Mouse (Mus musculus): ENCODE data around the gene Togaram1.

Gene Togaram1

DNA sequence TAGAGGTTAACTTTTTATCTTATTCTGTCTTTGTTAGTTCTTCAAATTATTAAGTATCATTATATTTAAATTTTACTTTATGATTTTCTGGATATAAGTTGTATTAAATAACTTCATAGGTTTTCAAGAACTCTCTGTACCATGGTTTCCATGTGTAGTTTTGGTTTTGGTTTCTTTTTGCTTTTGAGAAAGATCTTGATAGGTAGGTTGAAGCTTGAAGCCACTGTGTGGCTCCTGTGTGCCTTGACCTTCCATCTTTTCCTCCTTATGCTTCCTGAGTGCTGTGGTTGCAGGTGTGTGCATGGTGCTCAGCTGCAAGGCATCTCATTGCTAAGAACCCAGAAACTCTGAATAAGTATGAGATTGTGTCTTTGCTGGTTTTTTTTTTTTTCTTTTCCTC lies 83.2 kb downstream of the Togaram1 start:
- DNase-seq (ENCODE audit: low spot score in 2 of 2), result no peak

DNA sequence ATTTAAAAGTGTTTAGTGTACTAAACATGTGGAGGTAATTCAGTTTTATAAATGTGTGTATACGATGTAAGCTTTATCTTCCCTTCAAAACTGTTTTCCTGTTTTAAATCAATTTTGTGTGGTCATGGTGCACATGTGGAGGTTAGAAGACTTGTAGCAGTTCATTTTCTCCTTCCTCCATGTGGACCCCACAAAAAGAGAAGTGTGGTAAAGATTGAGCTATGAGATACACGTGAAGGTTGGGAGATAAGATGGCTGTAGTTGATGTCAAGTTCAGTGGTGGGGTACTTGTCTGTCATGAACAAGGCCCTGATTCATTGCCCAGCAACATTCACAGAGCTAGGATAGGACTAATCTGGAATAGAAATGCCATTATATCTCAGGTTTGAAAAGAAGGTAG lies 92.6 kb downstream of the Togaram1 start:
- DNase-seq (ENCODE audit: low spot score in 2 of 2), result no peak

DNA sequence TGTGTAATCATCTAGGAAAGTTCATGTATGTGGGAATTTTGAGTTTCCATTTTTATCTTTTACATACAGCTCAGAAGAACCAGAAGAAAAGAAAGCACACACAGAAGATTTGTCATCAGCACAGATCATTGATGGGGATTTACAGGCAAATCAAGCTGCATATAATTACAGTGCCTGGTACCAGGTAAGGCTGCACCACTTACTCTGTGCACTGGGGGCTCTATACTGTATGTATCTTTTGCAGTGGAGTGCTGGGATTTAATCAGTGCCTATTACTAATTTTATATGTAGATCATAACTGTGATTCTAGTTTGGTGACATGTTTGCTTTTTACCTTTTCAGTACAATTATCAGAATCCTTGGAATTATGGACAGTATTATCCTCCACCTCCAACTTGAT lies 95.5 kb downstream of the Togaram1 start:
- no peak for DNase-seq (ENCODE audit: low spot score in 2 of 2)

DNA sequence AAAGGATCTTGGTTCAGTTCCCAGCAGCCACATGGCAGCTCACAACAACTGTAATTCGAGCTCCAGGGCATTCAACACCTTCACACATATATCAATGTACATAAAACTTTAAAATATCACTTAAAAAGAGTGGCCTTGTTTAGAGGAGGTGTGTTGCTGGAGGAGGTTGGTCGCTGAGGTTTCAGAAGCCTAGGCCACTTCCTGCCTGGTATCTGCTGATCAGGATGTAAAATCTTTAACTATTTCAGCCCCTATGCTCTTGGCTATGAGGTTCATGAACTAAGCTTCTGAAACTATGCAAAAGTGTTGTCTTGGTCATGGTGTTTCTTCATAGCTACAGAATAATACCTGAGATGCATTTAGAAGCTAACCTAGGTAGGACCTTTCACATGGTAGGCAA lies 99.6 kb downstream of the Togaram1 start:
- no peak for DNase-seq (ENCODE audit: low spot score in 2 of 2)

- no peak for DNase-seq (ENCODE audit: low spot score in 2 of 2)
Measured at GRCm38 (mm10) chr12:65066234-65066633, 100.6 kb downstream of the Togaram1 start.

DNA sequence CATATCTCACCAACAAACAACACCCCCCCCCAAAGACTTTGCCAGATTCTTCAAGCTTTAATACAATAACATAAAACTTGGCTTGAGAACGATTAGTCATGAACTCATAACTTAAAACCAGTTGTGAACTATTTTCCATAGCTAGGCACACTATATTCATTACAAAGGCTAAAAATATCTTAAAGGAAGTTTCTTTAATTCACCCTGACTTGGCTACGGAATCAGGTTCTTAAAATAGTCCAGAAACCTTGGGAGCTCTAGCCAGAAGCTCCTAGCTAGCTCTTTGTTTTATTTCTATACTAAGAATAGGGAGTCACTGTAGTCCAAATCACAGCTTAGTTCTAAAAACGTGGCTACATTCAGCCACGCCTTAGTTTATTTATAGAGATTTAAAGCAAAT lies 102.8 kb downstream of the Togaram1 start:
- no peak for DNase-seq (ENCODE audit: low spot score in 2 of 2)
